Mouse (Mus musculus) kidney, adult 9 months (tissue): Measurements from ENCODE around the gene Tmem30b.
"Not testable (repeated sequence)": the region's sequence is repeated elsewhere in the genome, so short reads cannot be mapped to it uniquely, and the experiment has no call there.

Experiments used
- DNase-seq: peaks from one replicate; pipeline ENCODE4 v3.0.0; 2022

The Tmem30b gene

DNA sequence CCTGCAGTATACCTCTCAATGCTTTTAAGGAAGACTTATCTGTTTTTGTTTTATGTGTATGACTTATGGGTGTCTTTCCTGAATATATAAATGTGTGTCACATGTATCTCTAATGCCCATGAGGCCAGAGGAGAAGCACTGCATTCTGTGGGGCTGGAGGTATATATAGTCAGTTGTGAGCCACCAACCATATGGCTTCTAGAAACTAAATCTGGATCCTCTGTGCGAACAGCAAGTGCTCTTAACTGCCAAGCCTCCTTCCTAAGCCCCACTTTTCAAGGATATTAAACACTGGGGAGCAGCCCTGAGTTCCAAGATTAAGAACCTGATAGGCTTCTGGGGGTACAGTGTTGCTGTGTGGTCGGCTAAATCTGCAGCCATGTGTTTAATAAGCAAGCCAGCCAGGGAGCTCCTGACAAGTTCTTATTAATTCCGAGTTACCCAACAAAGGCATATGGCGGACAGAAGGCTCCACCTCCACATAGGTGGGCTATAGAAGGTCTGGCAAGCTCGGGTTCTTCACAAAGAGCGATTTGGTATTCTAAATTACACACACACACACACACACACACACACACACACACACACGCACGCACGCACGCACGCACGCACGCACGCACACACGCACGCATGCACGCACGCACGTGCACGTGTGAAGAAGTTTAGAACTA, 12.5 kb upstream of the Tmem30b start:
- DNase-seq, result no peak

DNA sequence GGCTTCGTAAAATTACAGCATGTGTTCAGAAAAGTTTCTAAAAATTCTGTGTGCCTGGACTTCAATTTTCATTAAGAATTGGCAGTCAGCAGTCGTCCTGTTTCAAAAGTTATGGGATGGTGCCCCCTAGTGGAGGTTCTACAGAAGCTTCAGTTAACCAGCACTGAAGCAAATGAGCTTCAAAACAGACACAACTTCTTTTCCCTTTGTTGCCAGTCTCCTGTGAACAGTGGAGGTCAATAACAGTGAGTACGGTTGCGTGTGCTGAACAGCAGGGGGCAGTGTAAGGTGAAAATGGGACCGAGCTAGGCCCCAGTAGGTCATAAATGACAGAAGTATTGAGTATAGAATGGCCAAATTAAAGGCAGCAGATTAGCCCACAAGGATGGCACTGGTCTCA, 8.0 kb upstream of the Tmem30b start:
- DNase-seq, result peak; percentile 75

DNA sequence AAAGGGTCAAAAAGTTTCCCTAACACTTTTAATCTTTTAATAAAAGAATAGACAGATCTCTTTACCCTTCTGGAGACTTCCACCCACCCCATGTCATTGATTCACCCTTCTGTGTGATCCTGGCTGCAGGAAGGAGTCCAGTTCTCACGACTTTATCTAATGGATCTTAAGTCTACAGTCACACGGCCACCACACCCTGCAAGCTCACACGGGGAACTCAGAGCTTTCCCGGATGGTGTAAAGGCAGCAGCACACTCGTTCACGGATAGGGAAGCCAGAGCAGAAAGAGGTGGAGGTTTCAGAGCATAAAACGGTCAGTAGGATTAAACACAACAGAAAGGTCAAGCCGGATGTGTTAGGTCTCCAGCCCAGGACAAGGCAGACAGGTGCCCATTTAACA, 2.1 kb upstream of the Tmem30b start:
- DNase-seq, result no peak

DNA sequence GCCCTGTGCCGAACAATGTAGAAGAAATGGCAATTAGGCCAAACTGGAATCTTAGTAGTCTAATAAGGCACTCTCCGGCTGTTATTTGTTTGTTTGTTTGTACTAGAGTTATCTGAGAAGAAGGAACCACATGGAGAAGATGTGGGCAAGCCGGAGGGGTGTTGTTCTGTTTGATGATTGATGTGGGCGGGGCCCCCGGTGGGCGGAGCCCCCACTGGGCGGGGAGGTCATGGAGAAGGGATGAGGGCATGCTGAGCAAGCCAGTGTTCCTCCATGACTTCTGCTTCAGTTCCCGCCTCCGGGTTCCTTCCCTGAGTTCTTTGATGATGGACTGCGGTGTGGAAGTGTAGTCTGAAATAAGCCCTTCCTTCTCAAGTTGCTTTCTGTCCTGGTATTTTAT, 1.5 kb upstream of the Tmem30b start:
- no peak for DNase-seq

DNA sequence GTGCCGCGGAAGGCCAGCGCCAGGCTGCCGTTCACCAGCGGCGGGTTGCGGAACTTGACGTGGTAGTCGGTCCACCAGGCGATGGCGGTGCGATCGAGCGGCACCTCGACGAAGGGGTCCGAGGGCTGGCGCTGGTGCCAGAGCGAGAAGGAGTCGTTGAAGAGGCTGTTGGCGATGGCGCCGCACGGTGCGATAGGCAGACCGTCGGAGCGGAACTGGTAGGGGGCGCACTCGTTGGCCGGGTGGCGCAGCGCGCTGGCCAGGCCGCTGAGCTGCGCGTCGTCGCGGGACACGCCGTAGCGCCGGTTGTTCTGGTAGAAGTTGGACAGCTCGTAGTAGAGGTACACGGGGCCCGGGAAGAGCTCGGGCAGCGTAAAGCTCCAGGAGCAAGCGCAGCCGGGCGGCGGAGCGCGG, 513 bp downstream of the Tmem30b start:
- peak; percentile 30 for DNase-seq

DNA sequence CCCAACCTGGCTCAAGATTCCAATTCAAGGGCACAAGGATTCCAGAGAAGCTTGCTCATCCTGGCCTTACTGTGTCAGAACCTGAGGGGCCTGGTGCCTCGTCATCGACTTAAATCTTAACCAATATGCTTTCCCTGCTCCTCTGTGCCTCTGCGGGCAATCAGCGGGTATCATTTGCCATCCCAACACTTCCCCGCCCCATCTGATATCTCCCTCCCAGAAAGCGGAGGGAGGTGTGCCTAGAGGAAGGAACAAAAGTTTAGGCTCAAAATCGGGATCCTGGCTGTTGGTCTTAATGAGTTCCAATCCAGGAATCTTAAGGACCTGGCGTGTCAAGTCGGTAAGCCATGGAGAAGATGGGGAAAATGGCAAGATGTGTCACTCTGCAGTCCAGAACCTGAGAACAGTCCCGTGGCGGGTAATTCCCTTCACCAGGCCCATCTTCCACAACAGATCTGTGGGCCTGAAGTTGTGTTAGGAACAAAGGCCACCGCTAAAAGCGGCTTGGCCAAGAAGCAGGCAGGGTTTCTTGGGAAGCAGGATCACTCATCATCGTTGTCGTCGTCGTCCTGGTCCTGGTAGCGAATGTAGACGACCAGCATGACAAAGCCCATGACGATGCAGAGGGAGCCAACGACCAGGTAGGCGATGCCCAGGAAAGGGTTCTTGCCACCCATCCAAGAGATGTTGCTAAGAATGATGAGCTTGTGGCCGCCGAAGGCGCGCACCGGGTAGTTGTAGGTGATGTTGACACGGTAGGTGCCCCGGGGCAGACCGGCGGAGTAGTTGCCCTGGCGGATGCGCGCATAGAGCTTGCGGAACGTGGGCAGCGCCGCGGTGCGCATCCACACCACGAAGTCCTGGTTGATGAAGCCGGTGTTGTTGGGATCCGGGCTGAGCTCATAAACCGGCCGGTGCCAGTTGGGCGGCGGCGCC, 1.2 kb downstream of the Tmem30b start:
- no peak for DNase-seq

DNA sequence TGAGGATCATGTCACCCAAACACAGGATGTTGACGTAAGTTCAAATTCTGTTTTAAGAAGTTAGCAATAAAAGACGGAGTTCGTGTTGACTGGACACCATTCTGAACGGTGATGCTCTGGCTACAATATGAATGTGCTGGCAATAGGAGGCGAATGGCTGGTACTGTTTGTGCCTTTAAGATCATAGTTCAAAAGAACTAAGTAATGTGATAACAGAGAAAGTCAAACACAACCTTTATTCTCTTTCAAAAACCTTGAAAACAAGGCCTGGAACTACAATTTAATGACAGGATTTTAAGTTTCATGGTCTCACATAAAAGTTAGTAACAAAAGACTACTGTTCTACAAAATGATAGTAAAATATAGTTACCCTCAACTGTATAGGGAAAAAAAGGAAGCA, 3.0 kb downstream of the Tmem30b start:
- no peak for DNase-seq

DNA sequence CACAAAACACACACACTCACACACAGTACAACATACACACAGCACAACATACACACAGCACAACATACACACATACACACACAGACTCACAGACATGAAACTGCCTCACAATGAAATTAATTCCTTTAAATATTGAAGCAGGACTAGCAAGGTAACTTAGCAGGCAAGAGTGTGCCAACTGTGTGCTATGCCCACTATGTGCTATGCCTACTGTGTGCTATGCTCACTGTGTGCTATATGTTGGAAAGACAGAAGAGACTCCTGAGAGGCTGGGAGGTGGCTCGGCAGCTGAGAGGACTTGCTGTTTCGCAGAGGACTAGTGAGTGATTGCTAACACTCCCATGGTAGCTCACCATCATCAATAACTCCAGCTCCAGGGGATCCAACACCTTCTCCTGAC, 5.8 kb downstream of the Tmem30b start:
- DNase-seq, result no peak

DNA sequence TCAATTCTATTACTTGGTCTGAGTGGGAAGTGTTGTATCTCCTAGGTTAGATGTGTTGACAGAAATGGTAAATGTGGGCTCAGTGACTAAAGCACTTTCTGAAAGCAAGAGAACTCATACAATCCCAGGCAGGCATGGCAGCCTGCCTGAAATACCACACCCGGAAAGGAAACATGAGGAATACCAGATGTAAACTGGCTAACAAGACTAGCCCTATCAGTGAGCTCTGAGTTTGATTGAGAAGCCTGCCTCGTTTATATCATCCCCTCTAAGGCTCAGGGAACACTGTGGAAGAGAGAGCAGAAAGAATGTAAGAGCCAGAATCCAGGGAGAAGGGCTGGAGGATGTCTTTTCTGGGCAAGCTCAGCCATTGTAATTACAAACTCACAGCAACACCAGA, 7.0 kb downstream of the Tmem30b start:
- no peak for DNase-seq

DNA sequence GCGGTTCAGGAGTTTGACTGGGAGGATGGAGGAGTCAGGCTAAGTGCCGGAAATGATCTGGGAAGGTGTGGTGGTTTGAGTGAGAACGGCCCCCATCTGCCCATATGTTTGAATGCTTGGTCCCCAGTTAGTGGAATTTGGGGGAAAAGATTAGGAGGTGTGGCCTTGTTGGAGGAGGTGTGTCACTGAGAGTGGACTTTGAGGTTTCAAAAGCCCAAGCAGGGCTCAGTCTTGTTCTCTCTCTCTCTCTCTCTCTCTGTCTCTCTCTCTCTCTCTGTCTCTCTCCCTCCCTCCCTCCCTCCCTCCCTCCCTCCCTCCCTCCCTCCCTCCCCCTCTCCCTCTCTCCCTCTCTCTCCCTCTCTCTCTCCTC, 8.1 kb downstream of the Tmem30b start:
- DNase-seq, result not testable (repeated sequence)

DNA sequence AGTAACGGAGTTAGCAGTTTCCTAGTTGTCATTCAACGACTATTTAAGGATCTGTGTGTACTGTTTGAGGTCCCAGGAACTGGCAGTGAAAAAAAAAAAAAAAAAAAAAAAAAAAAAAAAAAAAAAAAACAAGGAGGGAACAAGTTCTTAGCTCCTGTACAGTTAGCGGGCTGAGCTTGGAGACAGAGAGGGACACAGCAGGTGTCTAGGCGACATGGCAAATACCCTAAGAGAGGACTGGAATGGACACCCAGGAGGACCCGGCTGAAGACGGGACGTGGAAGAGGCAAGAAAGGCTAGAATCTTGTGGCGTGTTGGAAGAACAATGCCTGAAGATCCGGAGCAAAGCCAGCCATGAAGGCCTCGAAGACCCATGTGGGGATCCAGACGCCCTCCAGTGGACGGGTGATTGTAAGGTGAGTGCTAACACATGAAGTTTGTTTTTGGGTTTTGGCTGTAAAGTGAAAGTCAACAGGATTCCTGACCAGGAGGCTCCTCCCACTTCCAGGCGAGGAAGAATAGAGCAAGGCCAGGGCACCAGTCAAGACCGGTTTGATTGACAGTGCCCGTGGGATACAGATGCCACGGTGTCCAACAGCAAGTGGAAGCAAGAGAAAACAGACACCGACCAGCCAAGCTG, 8.6 kb downstream of the Tmem30b start:
- DNase-seq, result peak; percentile 65

DNA sequence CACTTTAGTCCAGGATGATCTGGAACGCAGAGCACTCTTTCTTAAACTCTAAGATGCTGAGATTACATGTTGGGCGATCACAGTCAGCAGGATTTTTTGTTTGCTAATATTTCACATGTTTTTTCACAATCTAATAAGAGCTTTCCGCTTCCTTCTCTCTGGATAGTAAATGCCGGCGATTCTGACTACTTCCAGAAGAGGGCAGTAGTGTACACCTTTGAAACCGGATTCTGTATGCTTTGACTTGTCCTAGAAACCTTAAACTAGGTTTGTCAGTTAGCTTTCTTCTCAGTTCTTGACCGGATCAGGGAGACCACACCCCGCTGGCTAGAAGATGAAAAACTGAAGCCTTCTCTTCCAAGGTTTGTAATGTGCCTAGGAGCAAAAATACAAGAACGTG, 11.6 kb downstream of the Tmem30b start:
- peak; percentile 74 for DNase-seq

DNA sequence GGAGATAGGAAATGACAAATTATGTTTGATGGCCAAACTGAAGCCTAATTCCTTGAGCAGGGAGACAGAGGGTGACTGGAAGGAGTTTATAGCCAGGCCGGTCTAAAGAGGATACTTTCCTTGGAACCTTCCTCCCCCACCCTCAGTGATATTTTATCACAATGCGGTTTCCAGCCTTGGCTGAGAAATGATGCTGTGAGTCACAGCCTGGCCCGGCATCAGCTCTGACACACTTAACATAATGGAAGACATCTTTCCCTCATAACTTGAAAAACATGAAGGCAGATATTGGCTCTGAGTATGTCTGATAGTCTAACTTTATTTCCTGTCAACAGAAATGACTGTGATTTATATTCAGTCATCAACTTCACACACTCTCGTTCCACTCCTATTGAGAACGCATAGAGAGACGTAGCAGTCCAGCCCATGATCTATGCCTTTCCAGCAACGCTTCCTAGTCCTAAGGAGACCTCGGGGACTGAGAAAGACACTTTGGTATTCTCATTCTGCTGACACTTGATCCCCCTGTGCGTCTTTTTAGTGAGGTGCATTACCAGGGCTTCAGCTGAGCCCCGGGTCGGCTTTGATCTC, 14.2 kb downstream of the Tmem30b start:
- no peak for DNase-seq

DNA sequence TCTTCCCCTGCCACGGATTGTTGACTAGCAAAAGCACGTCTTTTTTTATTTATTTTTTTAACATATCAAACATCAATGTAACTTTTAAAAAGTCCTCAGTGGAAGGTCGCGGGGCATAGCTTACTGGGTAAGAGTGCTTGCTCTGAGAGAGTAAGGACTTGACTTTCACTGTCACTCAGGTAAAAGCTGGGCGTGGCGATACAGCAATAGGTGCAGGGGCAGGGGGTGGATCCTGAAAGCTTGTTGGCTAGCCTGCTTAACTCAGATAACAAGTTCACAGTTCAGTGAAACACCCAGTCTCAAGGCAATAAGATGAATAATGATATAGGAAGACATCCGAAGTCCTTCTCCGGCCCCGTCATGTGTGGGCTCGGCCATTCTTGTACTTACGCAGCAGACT, 16.6 kb downstream of the Tmem30b start:
- DNase-seq, result no peak

DNA sequence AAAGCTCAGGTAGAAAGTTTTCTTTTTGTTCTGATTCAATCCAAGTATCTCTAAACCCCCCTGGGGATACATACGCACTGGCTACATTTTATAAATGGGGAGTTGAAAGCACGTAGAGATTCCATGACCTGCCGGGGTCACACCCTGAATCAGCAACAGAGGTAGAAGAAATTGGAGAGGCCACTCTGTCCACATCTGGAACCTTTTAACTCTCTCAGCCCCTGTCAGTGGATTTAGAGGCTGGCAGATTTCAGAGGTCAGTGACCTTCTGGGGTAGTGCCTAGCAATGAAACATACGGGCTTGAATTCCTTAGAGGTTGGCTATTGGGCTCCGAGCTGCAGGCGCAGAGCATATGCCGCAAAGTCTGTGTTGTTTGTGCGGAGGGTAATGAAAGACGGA, 17.1 kb downstream of the Tmem30b start:
- no peak for DNase-seq

DNA sequence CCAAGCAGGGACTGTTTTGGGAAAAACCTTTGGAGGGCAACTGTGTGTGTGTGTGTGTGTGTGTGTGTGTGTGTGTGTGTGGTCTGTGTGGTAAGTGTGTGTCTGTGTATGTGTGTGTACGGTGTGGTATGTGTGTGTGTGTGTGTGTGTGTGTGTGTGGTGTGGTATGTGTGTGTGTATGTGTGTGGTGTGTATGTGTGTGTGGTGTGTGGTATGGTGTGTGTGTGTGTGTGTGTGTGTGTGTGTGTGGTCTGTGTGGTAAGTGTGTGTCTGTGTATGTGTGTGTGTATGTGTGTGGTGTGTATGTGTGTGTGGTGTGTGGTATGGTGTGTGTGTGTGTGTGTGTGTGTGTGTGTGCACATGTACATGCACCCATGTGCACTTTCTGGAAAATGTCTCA, 18.1 kb downstream of the Tmem30b start:
- not testable (repeated sequence) for DNase-seq

DNA sequence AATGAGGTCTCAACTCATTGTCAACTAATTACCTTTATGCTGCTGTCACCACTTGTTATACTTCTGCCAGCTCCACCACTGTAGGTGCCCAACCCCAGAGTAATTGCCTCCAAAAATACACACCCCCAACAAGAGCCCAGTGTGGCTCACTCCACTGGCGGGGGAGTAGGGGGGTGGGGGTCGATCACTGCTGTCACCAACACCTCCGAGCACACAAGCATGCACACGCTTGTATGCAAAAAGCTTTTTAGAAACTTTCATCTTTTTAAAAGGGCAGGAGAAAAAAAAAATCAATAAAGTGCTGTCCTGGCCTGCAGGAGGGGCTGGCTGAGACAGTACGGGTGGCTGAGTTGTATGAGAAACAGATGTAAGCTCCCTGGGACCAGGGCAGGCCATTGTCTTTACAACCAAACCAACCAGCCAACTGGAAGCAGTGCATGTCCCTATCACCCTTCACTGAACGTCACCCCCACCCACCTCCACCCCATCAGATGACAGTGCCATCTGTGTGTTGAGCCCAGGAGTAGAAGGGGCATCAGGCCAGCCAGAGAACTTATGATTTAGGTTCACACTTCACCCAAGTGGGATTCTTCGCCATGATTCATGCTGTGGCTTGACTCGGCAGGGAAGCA, 20.8 kb downstream of the Tmem30b start:
- DNase-seq, result no peak

DNA sequence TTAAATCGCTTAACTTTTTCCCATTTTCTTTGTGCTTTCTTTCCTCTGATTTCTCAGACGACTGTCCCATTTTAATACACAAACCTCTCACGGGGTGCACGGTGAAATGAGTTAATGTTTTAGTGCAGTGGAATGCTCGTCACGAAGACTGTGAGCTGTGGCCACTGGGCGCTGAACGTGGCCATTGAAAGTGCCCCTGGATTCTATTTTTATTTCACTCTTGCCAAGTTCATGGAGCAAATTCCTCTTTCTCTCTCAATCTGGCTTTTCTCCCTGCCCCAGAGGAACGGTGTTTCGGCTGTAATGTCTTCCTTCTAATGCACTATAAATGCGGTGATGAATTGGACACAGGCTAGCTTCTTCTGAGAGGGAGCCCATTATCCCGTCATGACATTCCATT, 23.1 kb downstream of the Tmem30b start:
- DNase-seq, result peak; percentile 53

DNA sequence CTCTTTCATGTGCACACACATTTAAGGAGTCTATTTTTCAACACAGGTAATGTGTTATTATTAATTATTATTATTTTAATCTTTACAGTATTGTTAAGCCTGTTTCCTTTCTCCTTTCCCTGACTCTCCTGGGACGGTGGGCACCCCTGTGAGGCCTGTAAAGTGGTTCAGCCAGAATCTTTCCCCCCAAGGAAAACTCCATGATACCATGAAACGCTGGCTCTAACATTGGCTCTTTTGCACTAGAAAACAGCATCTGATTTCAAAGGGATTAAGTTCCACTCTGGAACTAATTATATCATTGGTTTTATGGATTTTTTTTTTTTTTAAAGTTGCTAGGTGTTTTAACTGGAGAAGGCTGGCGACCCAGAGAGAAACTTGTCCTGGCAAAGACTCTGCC, 24.2 kb downstream of the Tmem30b start:
- DNase-seq, result no peak

DNA sequence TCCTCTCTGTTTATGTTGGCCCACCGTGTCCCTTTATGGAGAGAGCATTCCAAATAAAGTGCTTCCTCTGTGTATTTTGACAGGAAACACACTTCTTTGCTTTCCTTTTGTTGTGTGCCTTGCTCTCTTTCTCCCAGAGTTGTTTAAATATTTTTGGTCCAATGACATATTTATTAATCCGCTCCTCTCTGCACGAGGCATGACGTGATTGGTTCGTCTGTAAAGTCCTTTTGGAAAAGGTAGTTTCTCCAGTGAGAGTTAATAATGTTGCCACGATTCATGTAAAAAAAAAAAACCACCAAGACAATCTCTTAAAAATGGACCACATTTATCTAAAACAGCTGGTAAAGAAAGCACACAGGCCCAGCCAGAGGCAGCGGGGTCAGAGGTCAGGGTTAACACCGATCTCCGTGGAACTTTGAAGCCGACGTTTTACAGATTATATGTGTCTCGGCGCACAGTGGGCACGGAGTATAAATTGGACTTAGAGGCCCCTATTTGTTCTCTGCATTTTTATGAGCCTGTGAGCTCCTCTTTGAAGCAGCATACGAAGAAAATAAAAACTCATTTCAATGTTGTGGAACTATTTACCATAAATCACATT, 24.9 kb downstream of the Tmem30b start:
- DNase-seq, result no peak

DNA sequence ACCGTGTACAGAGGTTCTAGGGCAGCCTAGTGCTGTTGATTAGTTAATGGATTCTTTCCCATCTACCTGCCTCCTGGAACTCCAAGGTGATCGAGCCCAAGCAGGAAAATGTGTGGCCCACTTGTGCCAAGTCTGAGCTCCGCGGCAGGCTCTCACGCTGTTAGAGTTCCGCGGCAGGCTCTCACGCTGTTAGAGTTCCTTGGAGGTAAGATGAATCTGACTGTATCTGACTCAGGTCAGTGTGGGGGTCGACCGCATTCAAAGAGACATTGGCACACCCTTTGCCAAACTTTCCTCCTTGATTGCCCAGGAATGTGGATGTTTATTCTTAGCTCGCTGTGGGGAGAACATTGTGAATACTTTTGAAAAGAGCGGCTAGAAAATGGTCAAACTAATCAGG, 28.4 kb downstream of the Tmem30b start:
- no peak for DNase-seq

DNA sequence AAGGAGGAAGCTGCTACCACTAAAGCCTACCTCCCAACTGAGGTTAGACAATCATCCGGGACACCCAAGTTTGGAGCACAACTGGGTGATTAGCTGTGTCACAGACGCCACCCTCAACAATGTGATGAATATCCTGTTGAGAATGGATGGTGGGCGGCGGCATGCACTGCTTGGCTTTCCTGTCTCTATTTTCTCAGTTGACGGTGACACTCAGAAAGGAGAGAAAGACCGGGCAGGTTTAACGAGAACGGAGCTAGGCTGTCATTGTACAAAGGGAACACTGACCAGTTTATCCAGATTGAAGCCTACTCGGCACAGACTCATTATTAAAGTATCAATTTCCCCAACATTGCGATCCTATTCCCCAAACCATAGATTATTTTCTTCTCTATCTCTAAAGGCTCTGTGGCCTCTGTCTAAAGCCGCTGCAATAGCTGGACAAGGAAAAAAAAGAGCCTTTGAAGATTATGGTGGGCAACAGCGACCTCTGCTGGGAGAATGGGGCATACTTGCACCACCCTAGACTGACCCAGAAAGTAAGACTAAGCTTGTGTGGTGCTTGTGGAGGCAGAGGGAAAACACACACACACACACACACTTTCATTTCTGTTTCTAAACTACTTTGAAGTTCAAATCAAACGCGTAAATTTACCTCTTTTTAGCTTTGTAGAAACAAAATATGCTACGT, 29.0 kb downstream of the Tmem30b start:
- peak; percentile 85 for DNase-seq
